Mouse (Mus musculus): ENCODE measurements around the gene Casq1. TPM values are rescaled to one million over a fixed set of nuclear protein-coding genes. Genes with fewer than 3 reads are reported as not detected.

The Casq1 gene
- polyA plus RNA-seq, 1 experiment: 2.9 TPM

GRCm38 (mm10) chr1:172186401-172187289 is 33.0 kb downstream of the Casq1 start:
- Histone ChIP-seq H3K4me1 (ENCODE audit: control insufficient read depth, insufficient read depth, low read length) (no peaks in the 10 kb centered on the region), H3K27ac (ENCODE audit: insufficient read depth, low read length) (no peak overlapping the region), H3K4me3 (ENCODE audit: insufficient read depth, low read length) (no peak overlapping the region)
- TF ChIP-seq CTCF (IDR thresholded peaks at IDR 0.05; ENCODE audit: extremely low read depth, insufficient read depth, low read length) (no peak), POLR2A (IDR thresholded peaks at IDR 0.05; ENCODE audit: extremely low read depth, insufficient read depth, low read length) (no peak)

- Histone ChIP-seq H3K27ac (ENCODE audit: insufficient read depth, low read length) (no peak overlapping the region), H3K4me1 (ENCODE audit: control insufficient read depth, insufficient read depth, low read length) (no peaks in the 10 kb centered on the region), H3K4me3 (ENCODE audit: insufficient read depth, low read length) (no peak overlapping the region)
- TF ChIP-seq CTCF (IDR thresholded peaks at IDR 0.05; ENCODE audit: extremely low read depth, insufficient read depth, low read length): no peak
- TF ChIP-seq POLR2A (IDR thresholded peaks at IDR 0.05; ENCODE audit: extremely low read depth, insufficient read depth, low read length): no peak
Measured at GRCm38 (mm10) chr1:172183915-172184314, 35.8 kb downstream of the Casq1 start.

GRCm38 (mm10) chr1:172183056-172183455 is 36.6 kb downstream of the Casq1 start:
- no peak for TF ChIP-seq CTCF (IDR thresholded peaks at IDR 0.05; ENCODE audit: extremely low read depth, insufficient read depth, low read length)
- TF ChIP-seq POLR2A (IDR thresholded peaks at IDR 0.05; ENCODE audit: extremely low read depth, insufficient read depth, low read length): no peak

GRCm38 (mm10) chr1:172181777-172182176 is 37.9 kb downstream of the Casq1 start:
- no peaks in the 10 kb centered on the region for H3K4me1 ChIP-seq (ENCODE audit: control insufficient read depth, insufficient read depth, low read length)
- no peak for TF ChIP-seq POLR2A (IDR thresholded peaks at IDR 0.05; ENCODE audit: extremely low read depth, insufficient read depth, low read length)
- TF ChIP-seq CTCF (IDR thresholded peaks at IDR 0.05; ENCODE audit: extremely low read depth, insufficient read depth, low read length): no peak

More at GRCm38 (mm10) chr1:172183056-172183455, 36.6 kb downstream of the Casq1 start:
- H3K4me3 ChIP-seq (ENCODE audit: insufficient read depth, low read length): no peak overlapping the region
- no peak overlapping the region for H3K27ac ChIP-seq (ENCODE audit: insufficient read depth, low read length)
- H3K4me1 ChIP-seq (ENCODE audit: control insufficient read depth, insufficient read depth, low read length): no peaks in the 10 kb centered on the region

GRCm38 (mm10) chr1:172180881-172181280 is 38.8 kb downstream of the Casq1 start:
- no peak overlapping the region for H3K4me3 ChIP-seq (ENCODE audit: insufficient read depth, low read length)
- TF ChIP-seq CTCF (IDR thresholded peaks at IDR 0.05; ENCODE audit: extremely low read depth, insufficient read depth, low read length): no peak
- no peak for TF ChIP-seq POLR2A (IDR thresholded peaks at IDR 0.05; ENCODE audit: extremely low read depth, insufficient read depth, low read length)
- H3K27ac ChIP-seq (ENCODE audit: insufficient read depth, low read length): no peak overlapping the region
- no peaks in the 10 kb centered on the region for H3K4me1 ChIP-seq (ENCODE audit: control insufficient read depth, insufficient read depth, low read length)

More at GRCm38 (mm10) chr1:172181777-172182176, 37.9 kb downstream of the Casq1 start:
- no peak overlapping the region for H3K4me3 ChIP-seq (ENCODE audit: insufficient read depth, low read length)
- H3K27ac ChIP-seq (ENCODE audit: insufficient read depth, low read length): no peak overlapping the region

GRCm38 (mm10) chr1:172179102-172179501 is 40.6 kb downstream of the Casq1 start:
- no peak overlapping the region for H3K4me3 ChIP-seq (ENCODE audit: insufficient read depth, low read length)
- H3K27ac ChIP-seq (ENCODE audit: insufficient read depth, low read length): no peak overlapping the region
- no peak for TF ChIP-seq POLR2A (IDR thresholded peaks at IDR 0.05; ENCODE audit: extremely low read depth, insufficient read depth, low read length)
- no peaks in the 10 kb centered on the region for H3K4me1 ChIP-seq (ENCODE audit: control insufficient read depth, insufficient read depth, low read length)

GRCm38 (mm10) chr1:172177791-172178190 is 41.9 kb downstream of the Casq1 start:
- H3K27ac ChIP-seq (ENCODE audit: insufficient read depth, low read length): no peak overlapping the region
- H3K4me1 ChIP-seq (ENCODE audit: control insufficient read depth, insufficient read depth, low read length): no peaks in the 10 kb centered on the region
- TF ChIP-seq CTCF (IDR thresholded peaks at IDR 0.05; ENCODE audit: extremely low read depth, insufficient read depth, low read length) (no peak), POLR2A (IDR thresholded peaks at IDR 0.05; ENCODE audit: extremely low read depth, insufficient read depth, low read length) (no peak)
- no peak overlapping the region for H3K4me3 ChIP-seq (ENCODE audit: insufficient read depth, low read length)

GRCm38 (mm10) chr1:172173181-172173580 is 46.5 kb downstream of the Casq1 start:
- Histone ChIP-seq H3K27ac (ENCODE audit: insufficient read depth, low read length) (no peak overlapping the region), H3K4me3 (ENCODE audit: insufficient read depth, low read length) (no peak overlapping the region), H3K4me1 (ENCODE audit: control insufficient read depth, insufficient read depth, low read length) (no peaks in the 10 kb centered on the region)
- TF ChIP-seq CTCF (IDR thresholded peaks at IDR 0.05; ENCODE audit: extremely low read depth, insufficient read depth, low read length) (no peak), POLR2A (IDR thresholded peaks at IDR 0.05; ENCODE audit: extremely low read depth, insufficient read depth, low read length) (no peak)

GRCm38 (mm10) chr1:172172381-172172780 is 47.3 kb downstream of the Casq1 start:
- Histone ChIP-seq H3K4me3 (ENCODE audit: insufficient read depth, low read length) (no peak overlapping the region), H3K27ac (ENCODE audit: insufficient read depth, low read length) (no peak overlapping the region), H3K4me1 (ENCODE audit: control insufficient read depth, insufficient read depth, low read length) (no peaks in the 10 kb centered on the region)
- TF ChIP-seq POLR2A (IDR thresholded peaks at IDR 0.05; ENCODE audit: extremely low read depth, insufficient read depth, low read length): no peak

GRCm38 (mm10) chr1:172169809-172170208 is 49.9 kb downstream of the Casq1 start:
- Histone ChIP-seq H3K27ac (ENCODE audit: insufficient read depth, low read length) (no peak overlapping the region), H3K4me1 (ENCODE audit: control insufficient read depth, insufficient read depth, low read length) (no peaks in the 10 kb centered on the region), H3K4me3 (ENCODE audit: insufficient read depth, low read length) (no peak overlapping the region)
- no peak for TF ChIP-seq POLR2A (IDR thresholded peaks at IDR 0.05; ENCODE audit: extremely low read depth, insufficient read depth, low read length)
- no peak for TF ChIP-seq CTCF (IDR thresholded peaks at IDR 0.05; ENCODE audit: extremely low read depth, insufficient read depth, low read length)
